Mouse (Mus musculus): ENCODE data around the gene Cpeb1.

Cpeb1 gene

GRCm38 (mm10) chr7:81327661-81328060, 127.6 kb downstream of the Cpeb1 start:
- DNase-seq (ENCODE audit: low spot score) = no peak

- DNase-seq (ENCODE audit: low spot score) = no peak
These were observed 128.4 kb downstream of the Cpeb1 start for GRCm38 (mm10) chr7:81326859-81327258.

GRCm38 (mm10) chr7:81326043-81326442, 129.2 kb downstream of the Cpeb1 start:
- no peak for DNase-seq (ENCODE audit: low spot score)

GRCm38 (mm10) chr7:81321776-81322175, 133.5 kb downstream of the Cpeb1 start:
- DNase-seq (ENCODE audit: low spot score) = no peak

- DNase-seq (ENCODE audit: low spot score) = no peak
These were observed 135.5 kb downstream of the Cpeb1 start for GRCm38 (mm10) chr7:81319749-81320148.

GRCm38 (mm10) chr7:81315583-81315982, 139.7 kb downstream of the Cpeb1 start:
- DNase-seq (ENCODE audit: low spot score) = no peak

- no peak for DNase-seq (ENCODE audit: low spot score)
These were observed 143.7 kb downstream of the Cpeb1 start for GRCm38 (mm10) chr7:81311581-81311980.

GRCm38 (mm10) chr7:81311130-81311529, 144.1 kb downstream of the Cpeb1 start:
- no peak for DNase-seq (ENCODE audit: low spot score)

- DNase-seq (ENCODE audit: low spot score) = no peak
These were observed 146.0 kb downstream of the Cpeb1 start for GRCm38 (mm10) chr7:81309247-81309646.

- DNase-seq (ENCODE audit: low spot score) = no peak
These were observed 147.5 kb downstream of the Cpeb1 start for GRCm38 (mm10) chr7:81307735-81308134.

GRCm38 (mm10) chr7:81304675-81305074, 150.6 kb downstream of the Cpeb1 start:
- DNase-seq (ENCODE audit: low spot score) = no peak

- DNase-seq (ENCODE audit: low spot score) = no peak
These were observed 151.2 kb downstream of the Cpeb1 start for GRCm38 (mm10) chr7:81304100-81304499.

- no peak for DNase-seq (ENCODE audit: low spot score)
These were observed 151.6 kb downstream of the Cpeb1 start for GRCm38 (mm10) chr7:81303682-81304081.

- peak; percentile 28 for DNase-seq (ENCODE audit: low spot score)
These were observed 153.9 kb downstream of the Cpeb1 start for GRCm38 (mm10) chr7:81301323-81301722.

GRCm38 (mm10) chr7:81298206-81298605, 157.1 kb downstream of the Cpeb1 start:
- peak; percentile 14 for DNase-seq (ENCODE audit: low spot score)
